Mouse (Mus musculus) bone marrow macrophage, adult 2 months (primary cell): ENCODE measurements at regions not wholly inside any gene's neighbourhood (a gene's known extent, or its start where the extent isn't known, plus 50 kb on each side); places are given as distances from the start of the nearest gene placed in this dataset.

Source experiments
- CTCF ChIP-seq: IDR thresholded peaks from 2 replicates; pipeline ENCODE4 v1.5.1; 2012; ENCODE audit warnings: low read depth, mild to moderate bottlenecking, low read length, moderate library complexity
- POLR2A ChIP-seq: IDR thresholded peaks from 2 replicates; pipeline ENCODE4 v1.6.1; 2012; ENCODE audit warnings: mild to moderate bottlenecking, low read depth, low read length, borderline replicate concordance

DNA sequence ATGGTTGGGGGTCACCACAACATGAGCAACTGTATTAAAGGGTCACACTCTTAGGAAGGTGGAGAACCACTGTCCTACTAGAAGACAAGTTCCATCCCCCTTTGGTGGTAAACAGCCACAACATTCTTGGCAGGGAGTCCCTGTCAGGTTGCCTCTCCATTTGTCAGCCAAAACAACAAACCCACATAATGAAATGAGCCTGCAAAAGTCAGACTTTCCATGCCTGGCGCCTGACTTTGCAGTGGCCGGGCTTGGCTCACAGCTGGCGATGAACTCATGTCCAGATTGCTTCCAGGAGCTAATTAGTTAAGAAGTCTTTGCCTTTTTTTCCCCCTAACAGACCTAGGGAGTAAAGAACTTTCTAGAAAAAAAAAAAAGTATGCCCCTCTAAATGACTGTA, 269.6 kb upstream of the Jmjd1c start:
- TF ChIP-seq CTCF (no peak), POLR2A (no peak)
